Mouse (Mus musculus) retina, adult 2 months (tissue): Measurements from ENCODE around the gene Chmp6.

Experiments
- DNase-seq: peaks from one replicate; pipeline ENCODE4 v3.0.0-alpha.2; 2012; ENCODE audit warnings: low read depth, low spot score

The Chmp6 gene

DNA sequence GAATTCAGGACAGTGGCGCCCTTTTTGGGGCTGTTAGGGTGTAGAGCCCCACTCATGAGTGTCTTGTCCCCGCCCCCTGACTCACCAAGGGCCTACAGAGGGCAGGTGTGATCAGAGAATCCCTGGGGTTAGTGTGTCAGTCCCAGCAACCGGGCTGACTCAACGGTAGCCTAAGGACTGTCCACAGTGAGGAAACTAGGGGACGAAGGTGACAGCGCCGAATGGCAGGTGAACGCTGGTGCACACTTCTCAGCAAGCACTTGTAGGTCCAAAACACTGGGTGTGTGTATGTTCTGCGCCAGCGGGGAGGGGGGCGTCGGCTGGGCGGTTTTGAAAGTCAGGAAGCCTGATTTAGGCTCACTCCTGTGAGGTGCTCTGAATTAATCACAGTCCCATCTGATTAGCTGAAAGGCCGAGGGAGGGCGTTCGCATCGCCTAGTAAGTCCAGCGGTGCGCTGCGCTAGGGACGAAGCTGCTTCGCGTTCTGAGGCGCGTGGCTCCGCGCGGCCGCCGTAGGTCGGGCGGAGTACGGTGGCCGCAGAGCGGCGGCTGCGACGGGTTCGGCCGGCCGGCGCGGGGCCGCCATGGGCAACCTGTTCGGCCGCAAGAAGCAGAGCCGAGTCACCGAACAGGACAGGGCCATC, at the start of gene Chmp6:
TSS of gene Chmp6 (plus strand) at position 151 of the 644 bp plus-strand sequence.
- DNase-seq: peak; percentile 74

DNA sequence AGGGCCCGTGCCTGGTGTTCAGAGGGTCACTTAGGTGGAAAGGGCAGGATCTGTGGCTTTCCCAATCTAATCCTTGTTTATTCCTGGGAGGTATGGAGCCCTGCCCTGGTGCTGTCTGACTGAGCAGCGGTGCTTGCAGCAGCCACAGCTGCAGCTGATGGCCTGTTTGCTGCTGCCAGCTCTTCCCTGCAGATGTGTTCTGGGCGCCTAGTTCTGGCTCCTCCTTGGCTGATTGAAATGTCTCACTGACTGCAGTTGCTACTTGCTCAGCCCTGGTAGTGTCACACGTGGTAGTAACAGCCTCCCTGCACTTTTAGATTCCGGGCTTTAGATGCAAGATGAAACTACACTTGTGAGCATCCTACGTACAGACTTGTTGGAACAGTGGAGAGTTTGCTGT, 46.4 kb upstream of the Chmp6 start:
- DNase-seq: no peak

DNA sequence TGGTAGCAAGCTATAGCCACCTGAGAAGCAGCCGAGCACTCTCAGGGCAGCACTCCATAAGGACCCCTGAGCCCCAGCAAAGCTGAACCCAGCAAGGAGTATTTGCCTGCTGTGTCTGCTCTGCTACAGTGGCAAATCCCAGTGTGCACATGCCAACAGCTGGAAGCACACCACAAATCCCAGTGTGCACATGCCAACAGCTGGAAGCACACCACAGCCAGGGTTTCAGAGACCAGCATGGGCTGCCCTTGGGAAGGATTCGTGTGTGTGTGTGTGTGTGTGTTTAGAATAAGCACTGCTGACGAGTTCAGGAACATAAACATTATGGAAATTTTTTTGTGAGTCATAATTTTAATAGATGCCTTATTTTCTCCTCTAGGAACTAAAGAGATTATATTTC, 45.1 kb upstream of the Chmp6 start:
- DNase-seq: no peak

DNA sequence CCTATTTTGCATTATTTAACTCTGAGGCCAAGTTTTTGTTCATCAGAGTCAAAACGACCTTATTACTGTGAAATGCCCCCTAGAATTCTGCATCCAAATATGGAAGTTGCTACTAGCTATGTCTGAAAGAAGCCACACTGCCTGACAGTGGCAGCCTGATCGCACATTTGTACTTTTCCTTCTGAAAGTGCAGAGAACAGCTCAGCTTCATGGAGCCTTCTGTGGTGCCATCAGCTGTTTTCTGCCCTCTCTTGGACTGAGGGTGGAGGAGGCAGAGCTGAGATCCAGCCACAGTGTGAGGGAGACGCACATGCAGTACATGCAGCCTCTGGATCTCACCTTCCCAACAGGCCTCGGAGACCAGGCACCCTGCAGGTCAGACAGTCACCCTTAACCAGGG, 44.7 kb upstream of the Chmp6 start:
- no peak for DNase-seq

DNA sequence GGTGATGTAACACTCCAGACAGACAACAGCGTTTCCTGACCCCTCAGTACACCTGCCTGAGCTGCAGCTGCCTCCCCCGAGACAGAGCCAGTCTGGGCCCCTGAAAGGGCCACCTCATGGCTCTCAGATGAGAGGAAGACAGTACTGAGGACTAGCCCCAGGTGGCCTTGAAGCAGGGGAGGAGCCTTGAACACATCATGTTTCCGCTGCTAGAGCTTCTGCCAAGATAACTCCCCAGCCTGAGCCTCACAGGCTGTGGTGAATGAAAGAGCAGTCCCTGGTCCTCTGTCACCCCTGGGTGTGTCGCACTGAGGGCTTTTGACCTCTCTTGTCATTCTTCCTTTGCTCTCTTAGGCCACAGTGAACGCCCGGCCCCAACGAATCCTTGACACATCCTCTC, 42.1 kb upstream of the Chmp6 start:
- no peak for DNase-seq

DNA sequence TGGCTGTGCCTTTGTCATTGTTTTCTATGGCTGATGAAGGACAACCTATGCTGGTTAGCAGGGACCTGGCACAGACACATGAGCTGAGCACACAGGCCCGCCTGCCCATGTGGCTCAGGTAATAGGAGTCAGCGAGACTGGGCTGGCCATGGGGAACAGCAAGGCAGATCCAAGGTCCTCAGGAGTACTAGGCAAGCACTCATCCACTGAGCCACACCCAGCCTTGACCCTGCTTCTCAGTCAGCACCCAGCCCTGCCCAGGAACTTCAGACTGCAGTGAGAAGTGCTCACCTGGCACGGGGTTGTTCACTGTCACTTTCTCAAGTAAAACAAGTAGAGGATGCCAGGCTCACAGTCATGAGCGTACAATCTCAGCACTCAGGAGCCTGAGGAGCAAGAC, 39.6 kb upstream of the Chmp6 start:
- DNase-seq: no peak

DNA sequence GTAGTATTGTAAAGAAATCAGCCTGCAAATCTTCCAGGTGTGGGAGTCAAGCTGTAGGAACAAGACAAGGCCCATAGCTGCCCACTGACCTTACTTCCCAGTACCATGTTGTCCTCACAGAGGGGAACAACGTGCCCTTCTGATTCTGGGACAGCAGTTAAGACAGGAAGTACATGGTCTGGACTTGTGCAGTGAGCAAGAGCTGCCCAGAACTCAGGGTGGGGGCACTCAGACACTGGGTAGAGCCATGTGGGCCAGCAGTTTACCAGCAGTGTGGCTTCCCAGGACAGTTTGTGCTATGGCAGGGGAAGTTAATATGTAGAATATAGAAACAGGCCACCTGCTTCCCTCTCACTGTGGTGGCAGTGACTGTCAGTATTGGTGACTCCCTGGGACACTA, 38.4 kb upstream of the Chmp6 start:
- no peak for DNase-seq

DNA sequence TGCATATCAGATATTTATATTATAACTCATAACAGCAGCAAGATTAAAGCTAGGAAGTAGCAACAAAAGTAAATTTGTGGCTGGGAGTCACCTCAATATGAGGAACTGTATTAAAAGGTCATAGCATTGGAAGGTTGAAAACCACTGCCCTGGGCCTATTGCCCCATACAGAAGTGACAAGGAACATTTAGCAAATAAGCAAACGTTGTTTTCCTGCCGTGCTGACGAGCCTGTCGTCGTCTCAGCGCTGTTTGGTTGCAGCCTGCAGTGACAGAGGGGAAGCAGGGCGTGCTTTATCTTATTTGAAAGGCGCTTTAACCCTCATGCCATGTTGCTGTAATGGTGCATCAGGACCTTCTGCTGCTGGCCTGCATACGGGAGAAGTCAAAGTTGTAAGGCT, 37.6 kb upstream of the Chmp6 start:
- DNase-seq: no peak

DNA sequence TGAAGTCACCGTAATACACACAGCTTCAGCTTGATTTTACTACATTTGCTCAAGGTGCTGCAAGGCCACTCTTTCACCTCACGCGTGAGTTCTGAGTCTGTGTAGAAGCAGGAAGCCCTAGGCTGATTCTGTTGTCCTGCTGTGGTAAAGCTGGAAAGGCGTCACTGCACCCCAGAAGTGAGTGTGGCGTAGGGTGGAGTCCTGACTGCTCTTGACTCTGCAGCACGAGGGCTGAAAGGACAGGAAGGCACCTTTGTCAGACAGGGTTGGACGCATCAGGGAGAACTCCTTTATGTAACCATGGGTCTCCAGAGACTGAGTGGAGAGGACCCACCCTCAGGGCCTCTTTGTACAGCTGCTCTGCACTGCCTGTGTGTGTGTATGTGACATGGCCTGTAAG, 36.1 kb upstream of the Chmp6 start:
- DNase-seq: no peak

DNA sequence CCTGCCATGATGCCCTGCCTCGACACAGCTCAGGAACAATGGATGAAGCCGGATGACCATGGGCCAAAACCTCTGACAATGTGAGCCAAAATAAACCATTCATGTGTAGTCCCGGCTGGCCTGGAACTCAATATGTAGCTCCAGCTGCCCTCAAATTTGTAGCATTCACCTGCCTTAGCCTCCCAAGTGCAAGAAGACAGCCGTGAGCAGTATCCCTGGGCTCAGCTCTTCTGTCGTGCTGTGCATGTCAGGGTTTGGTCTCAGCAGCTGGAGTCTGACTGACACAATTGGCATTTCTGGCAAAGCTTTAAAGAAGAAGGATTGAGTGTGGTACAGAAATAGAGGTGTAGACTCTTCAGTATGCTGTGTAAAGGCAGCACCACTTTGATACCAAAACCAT, 33.7 kb upstream of the Chmp6 start:
- DNase-seq: no peak

DNA sequence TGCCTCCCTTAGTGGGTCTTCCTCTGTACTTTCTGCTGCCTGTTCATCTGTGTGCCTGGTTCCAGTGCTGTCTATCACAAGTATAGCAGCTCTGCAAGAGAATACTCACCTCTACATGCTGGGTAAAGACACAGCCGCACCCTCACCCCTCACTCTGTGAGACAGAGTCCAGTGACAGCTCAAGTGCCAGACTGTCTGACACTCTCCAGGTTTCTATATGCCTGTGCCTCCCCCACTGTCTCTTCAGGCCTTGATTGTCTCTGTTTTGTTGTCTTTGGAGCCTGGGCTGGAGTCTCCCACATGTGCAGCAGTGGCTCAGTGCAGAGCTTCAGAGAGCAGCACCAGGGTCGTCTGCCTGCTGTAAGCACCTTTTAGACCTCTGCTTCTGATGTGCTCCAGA, 29.6 kb upstream of the Chmp6 start:
- no peak for DNase-seq

DNA sequence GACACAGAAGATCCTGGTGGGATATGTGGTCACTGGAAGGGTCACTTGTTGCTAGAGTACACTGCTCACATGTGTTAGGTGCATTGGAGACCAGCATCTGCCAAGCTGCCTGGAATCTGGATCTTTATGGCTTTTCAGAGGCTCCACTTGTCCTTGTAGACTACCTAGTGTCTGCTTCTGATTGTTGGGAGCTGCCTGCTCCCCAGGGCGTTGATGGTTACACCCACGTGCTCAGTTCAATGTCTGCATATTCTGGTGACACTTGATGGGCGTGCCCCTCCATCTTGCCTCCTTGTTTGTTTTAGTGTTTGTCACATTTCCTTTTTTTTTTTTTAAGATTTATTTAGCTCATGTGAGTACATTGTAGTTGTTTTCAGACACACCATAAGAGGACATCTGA, 23.3 kb upstream of the Chmp6 start:
- no peak for DNase-seq

DNA sequence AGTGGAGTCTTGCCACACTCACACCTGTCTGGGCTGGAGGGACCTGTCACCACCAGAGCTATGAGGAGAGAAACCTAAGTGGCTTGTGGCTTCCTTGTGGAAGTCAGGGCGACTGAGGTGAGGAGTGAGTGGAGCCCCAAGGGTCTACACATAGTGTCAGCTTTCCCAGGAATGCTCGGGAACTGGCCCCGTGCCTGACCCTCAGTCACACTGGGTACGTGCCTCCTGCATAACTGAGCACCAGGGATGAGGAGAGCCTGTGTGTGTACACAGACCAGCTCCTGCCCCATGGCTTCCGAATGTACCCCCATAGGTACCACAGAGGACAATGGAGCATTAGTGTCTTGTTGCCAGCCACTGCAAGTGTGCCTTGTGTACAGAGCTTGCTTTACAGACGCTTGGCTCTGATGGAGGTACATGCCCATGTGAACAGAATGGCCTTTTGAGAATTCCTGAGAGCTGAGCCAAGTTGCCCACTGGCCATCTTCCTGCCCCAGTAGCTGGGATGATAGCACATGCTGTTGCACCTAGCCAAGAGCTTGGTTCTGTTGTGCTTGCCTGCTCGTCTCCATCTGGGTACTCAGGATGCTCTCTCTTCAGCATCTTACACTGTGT, 21.5 kb upstream of the Chmp6 start:
- no peak for DNase-seq

DNA sequence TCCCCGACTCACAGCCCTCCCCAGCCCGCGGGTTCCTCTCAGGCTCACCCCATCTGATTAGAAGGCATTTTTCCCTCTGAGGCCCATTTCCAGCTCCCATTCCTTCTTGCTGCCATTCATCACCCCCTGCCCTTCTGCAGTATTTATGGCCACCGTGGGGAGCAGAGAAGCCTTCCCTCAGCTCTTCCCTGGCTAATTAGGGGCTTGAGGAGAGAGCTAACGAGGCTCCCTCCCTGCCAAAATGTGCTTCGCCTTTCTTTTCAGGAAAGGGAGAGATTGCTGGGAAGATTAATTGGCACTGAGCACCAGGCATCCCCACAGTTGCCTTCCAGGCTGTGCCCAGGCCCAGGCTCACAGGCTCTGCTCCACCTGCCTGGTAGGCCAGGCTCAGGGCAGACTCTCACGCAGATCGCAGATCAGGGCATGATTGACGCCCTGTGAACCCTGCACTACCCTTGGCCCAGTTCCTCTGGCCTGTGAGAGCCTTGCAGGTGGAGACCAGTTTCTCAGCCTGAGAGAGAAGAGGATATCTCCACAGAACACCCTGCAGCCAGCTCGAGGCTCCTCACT, 19.5 kb upstream of the Chmp6 start:
- no peak for DNase-seq

DNA sequence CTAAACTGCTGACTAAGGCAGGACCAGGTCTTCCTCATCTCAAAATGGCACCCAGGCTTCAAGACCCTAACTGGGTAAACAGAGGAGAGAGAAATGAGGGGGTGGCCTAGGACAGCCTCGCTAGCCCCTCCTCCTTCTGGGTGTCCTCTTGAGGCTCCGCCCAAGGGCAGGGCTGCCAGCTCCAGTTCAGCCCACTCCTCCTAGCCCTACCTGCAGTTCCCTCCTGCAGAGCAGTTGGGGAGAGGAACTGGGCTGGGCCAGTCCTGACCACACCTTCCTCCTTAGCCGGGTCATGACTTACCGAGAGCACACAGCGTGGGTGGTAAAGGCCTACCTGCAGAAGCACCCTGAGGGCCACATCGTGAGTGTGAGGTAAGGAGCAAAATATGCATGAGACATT, 18.6 kb upstream of the Chmp6 start:
- no peak for DNase-seq

DNA sequence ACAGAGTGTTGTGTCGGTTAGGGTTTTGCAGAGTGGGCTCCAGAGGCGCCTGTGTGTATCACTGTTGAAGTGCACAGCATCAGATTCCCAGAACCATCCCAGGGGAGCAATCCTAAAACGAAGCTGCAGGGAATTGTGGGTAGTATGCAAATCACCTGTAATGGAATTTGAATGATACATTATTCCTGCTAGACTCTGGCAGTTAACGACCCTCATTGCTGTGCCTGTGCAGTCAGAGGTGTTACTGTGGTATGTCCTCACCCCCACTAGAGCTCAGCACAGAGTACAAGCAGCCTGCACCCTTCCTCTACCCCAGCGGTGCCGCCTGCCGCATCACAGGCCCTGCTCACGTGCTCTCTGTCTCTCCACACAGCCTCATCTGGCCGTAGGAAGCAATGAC, 16.2 kb upstream of the Chmp6 start:
- no peak for DNase-seq

DNA sequence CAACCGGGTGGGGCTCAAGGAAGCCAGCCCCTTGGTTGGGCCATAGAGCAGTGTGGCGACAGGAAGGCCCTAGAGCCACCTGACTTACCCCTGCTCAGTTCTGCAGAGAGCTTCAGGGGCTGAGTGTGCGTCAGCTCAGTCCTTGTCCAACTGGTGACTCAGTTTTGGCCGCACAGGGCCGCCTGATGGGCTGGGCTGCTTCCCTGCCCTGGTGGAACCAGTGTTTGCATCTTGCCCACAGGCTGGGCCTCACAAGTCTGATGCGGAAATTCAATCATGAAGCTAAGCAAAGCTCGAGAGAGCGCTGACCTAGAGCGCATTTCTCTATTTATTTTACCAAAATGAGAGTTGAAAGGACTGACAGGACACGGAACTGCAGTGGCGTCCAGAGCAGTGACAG, 14.3 kb upstream of the Chmp6 start:
- DNase-seq: no peak

DNA sequence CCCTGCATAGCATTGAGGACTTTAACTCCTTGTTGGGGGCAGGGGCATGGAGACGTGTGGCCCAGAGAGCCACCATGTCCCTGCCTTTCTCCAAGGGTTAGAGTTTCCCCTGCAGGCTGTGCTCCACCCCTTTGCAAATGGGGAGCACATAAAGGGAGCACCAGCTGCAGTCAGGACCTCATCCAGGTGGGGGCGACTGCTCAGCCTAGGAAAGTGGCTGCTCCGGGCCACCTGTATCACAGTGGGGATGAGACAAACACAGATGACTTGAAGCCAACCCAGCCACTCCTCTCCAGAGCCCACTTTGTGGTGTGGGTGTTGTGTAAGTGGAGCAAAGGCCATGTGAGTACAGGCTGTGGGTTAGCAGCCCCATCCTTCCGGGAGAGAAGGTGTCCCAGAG, 12.1 kb upstream of the Chmp6 start:
- DNase-seq: no peak

DNA sequence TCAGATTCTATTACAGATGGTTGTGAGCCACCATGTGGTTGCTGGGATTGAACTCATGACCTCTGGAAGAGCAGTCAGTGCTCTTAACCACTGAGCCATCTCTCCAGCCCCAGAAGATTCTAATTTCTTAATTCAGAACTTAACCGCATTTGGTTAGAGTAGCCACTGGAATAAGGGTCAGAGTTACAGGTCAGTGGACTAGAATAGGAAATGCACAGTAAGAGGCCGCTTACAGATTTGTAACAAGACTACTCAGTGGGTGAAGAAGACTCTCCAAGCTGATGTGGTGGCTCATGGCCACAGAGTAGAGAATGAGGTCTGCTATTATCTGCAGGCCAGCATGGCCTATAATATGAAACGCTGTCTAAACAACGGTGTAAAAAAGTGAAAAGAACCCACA, 10.3 kb upstream of the Chmp6 start:
- DNase-seq: no peak

DNA sequence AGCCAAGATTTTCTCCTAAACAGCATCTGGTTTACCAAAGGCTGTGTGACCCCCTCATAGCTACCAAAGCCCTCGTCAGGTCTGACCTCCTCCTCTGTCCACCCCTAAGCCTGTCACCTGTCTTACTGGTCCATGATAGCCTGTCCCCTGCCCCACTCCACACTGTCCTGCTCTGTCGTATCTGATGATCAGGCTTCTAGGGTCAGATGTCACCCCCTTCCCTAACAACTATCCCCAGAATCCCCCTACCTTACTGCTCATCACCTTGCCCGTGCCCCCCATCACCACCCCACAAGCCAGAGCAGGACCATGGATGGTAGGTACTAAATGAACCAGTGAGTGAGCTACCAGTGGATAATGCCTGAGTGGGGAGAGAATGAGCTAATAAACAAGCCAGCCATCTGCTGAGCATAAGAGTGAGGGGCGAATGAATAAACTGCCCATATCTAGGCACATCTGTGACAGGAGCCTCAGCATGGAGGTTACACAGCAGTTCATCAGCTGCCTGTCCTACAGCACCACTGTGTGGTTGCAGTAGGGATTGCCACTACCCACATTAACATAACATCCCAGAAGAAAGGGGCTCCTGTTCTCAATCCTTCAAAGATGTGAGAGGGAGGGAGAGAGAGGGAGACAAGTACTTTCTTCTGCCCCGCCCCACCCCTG, 8.5 kb upstream of the Chmp6 start:
- DNase-seq: no peak

DNA sequence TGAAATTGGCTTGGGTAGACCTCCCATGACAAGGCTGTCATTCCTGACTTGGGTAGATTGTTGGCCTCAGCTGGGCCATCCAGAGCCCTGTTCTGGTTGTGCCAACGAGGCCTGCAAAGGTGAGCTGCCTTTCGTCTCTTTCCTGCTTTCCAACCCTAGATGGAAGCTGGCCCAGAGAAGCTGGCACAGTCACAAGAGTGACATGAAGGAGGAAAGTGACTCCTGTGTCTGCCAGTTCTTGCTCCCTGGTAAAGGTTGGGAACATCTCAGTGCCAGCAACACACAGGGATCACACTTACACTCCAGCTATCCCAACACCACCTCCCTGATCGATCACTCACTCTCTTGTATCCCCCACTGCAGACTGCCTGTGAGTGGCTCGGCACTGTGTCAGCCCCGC, 7.4 kb upstream of the Chmp6 start:
- no peak for DNase-seq

DNA sequence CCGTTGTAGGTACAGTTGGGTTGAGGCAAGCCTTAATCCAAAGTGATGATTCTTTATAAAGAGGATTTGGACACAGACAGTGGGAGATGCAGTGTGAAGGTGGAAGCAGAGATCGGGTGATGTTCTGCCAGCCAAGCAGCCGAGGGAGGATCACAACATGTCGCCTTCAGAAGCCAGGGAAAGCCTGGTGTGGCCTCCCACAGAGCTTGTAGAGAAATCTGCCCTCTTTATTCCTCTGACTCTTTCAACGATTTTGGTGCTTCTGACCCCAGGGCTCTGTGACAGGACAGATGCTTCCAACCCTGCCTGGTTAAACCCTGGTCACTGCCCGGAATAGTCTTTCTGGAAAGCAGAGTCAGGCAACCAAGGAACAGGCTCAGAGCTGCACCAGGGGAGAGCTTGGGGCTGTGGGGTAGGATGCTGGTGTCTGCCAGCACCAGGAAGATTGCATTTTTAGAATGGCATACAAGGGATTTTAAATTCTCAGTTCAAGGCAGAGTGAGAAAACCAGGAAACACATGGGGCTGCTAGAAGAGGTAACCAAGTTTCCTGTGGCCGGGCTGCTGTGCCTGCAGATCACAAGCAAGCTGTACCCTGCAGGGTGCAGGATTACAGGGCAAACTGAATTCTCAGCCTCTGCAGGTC, 6.1 kb upstream of the Chmp6 start:
- no peak for DNase-seq

DNA sequence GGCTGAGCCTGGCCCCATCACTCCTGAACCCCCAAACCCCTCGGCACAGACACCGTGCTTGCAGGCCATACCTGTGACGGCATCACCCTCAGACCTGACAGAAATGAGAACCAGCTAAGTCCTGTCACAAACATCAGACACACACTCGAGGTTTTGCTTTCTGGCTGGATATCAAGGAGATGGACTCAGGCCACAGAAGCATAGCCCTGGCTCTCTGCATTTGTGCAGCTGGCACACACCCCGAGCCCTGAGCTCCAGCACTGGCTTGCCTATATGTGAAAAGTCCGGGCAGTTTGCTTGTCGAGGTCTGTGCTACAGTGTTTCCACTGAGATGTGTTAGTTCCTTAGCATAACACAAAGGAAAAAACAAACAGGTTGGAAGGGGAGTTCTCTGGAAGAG, 5.5 kb upstream of the Chmp6 start:
- DNase-seq: no peak
